Mouse (Mus musculus) mouse trophoblast stem cell (cell line): Measurements from ENCODE around the gene Jmjd4.

Experiments
- in situ Hi-C, 2 experiments: fragments of 300-500 bp; cut with MseI, MboI; formaldehyde crosslinking; loops; 2 replicates in 1 of 2; 3 replicates in 1 of 2; pipeline ENCODE4 v1.15.1; 2025

Jmjd4 gene

GRCm38 (mm10) chr11:59471413-59472325 lies 21.8 kb downstream of the Jmjd4 start:
- in situ Hi-C loops: no loop called here

- in situ Hi-C loops: no loop called here
These were observed 22.5 kb downstream of the Jmjd4 start, which contains the start of gene Zfp867 for GRCm38 (mm10) chr11:59472326-59472677. Gene Zfp867 (minus strand): TSS chr11:59472474.

- in situ Hi-C loops: loop anchor here (5.0 kb wide), 1 partner anchor 175 kb away; no protein-coding TSS in a partner anchor
These were observed 27.4 kb downstream of the Jmjd4 start for GRCm38 (mm10) chr11:59477240-59477639.

GRCm38 (mm10) chr11:59483212-59483611 lies 33.4 kb downstream of the Jmjd4 start:
- in situ Hi-C loops: loop anchor here in 1 of 2 experiments (10.0 kb wide), 1 partner anchor 248 kb away; no protein-coding TSS in a partner anchor

- in situ Hi-C loops: loop anchor here in 1 of 2 experiments (10.0 kb wide), 1 partner anchor 251 kb away; no protein-coding TSS in a partner anchor
These were observed 35.8 kb downstream of the Jmjd4 start for GRCm38 (mm10) chr11:59485641-59486040.

GRCm38 (mm10) chr11:59486222-59486621 lies 36.4 kb downstream of the Jmjd4 start:
- in situ Hi-C loops: loop anchor here in 1 of 2 experiments (10.0 kb wide), 1 partner anchor 251 kb away; no protein-coding TSS in a partner anchor

GRCm38 (mm10) chr11:59496672-59497310 lies 46.9 kb downstream of the Jmjd4 start:
- in situ Hi-C loops: no loop called here

- in situ Hi-C loops: no loop called here
These were observed 47.9 kb downstream of the Jmjd4 start for GRCm38 (mm10) chr11:59497747-59498146.

- in situ Hi-C loops: no loop called here
These were observed 52.3 kb downstream of the Jmjd4 start for GRCm38 (mm10) chr11:59501978-59502700.

- in situ Hi-C loops: no loop called here
These were observed 55.5 kb downstream of the Jmjd4 start for GRCm38 (mm10) chr11:59505351-59505838.

- in situ Hi-C loops: no loop called here
These were observed 56.2 kb downstream of the Jmjd4 start for GRCm38 (mm10) chr11:59505839-59506712.

- in situ Hi-C loops: no loop called here
These were observed 56.8 kb downstream of the Jmjd4 start for GRCm38 (mm10) chr11:59506713-59507074.
